Mouse (Mus musculus): ENCODE measurements around the gene Eif2ak3.

The Eif2ak3 gene

GRCm38 (mm10) chr6:70898166-70898565, 53.9 kb downstream of the Eif2ak3 start:
- no peak for DNase-seq (ENCODE audit: low read depth in 1 of 2, low spot score in 2 of 2)

GRCm38 (mm10) chr6:70899594-70900003, 55.3 kb downstream of the Eif2ak3 start:
- no peak for DNase-seq (ENCODE audit: low read depth in 1 of 2, low spot score in 2 of 2)

GRCm38 (mm10) chr6:70903689-70904088, 59.4 kb downstream of the Eif2ak3 start:
- no peak for DNase-seq (ENCODE audit: low read depth in 1 of 2, low spot score in 2 of 2)

GRCm38 (mm10) chr6:70909572-70909971, 65.3 kb downstream of the Eif2ak3 start:
- DNase-seq (ENCODE audit: low read depth in 1 of 2, low spot score in 2 of 2): no peak

GRCm38 (mm10) chr6:70910285-70910684, 66.0 kb downstream of the Eif2ak3 start:
- no peak for DNase-seq (ENCODE audit: low read depth in 1 of 2, low spot score in 2 of 2)

GRCm38 (mm10) chr6:70911668-70912395, 67.5 kb downstream of the Eif2ak3 start:
- no peak for DNase-seq (ENCODE audit: low read depth in 1 of 2, low spot score in 2 of 2)

- DNase-seq (ENCODE audit: low read depth in 1 of 2, low spot score in 2 of 2): no peak
Observed at GRCm38 (mm10) chr6:70912396-70912765, 68.1 kb downstream of the Eif2ak3 start.

- no peak for DNase-seq (ENCODE audit: low read depth in 1 of 2, low spot score in 2 of 2)
Observed at GRCm38 (mm10) chr6:70918827-70919226, 74.5 kb downstream of the Eif2ak3 start, which contains the start of gene Tex37. Tex37 (minus strand) TSS chr6:70918927.

GRCm38 (mm10) chr6:70921274-70922074, 77.2 kb downstream of the Eif2ak3 start:
- peak in 1 of 2 experiments; percentile 4 for DNase-seq (ENCODE audit: low read depth in 1 of 2, low spot score in 2 of 2)

- no peak for DNase-seq (ENCODE audit: low read depth in 1 of 2, low spot score in 2 of 2)
Observed at GRCm38 (mm10) chr6:70931801-70932200, 87.5 kb downstream of the Eif2ak3 start.

GRCm38 (mm10) chr6:70953274-70953673, 109.0 kb downstream of the Eif2ak3 start:
- no peak for DNase-seq (ENCODE audit: low read depth in 1 of 2, low spot score in 2 of 2)

- no peak for DNase-seq (ENCODE audit: low read depth in 1 of 2, low spot score in 2 of 2)
Observed at GRCm38 (mm10) chr6:70954040-70954439, 109.7 kb downstream of the Eif2ak3 start.

Data from monocyte, adult 2 months (primary cell).